5 mouse cellular contexts compared by ENCODE assay signal in the genomic region with DNA sequence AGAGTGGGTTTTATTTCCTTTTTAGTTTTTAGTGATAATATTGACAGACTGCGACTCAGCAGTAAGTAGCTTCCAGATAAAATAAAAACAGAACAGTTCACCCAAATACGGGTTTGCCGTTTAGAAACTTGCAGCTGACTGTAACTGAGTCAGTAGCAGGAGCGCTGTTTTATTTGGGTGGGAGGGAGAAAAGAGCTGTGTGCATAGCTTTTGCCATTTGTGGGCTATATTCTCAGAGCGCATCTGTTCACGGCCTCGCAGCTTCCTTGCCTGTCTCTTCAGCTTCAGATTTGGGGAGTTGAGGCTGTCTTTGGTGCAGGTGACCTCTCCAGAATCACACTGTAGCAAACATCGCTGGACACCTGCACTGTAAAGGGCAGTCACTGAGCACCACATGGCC.
"Had no signal": no experiment of that assay in that cellular context is flagged by ENCODE, and none has a peak within 500 bp of the region (broad histone marks: within the 10 kb centered on the region; RNA-seq: fewer than 3 reads in every experiment).

No protein-coding gene starts in this region.

- H3K27me3 ChIP-seq: kidney, embryonic 15.5 days; limb, embryonic 13.5 days; midbrain, embryonic 13.5 days had no signal

- H3K27ac ChIP-seq: kidney, embryonic 15.5 days; limb, embryonic 13.5 days; liver, embryonic 14.5 days; midbrain, embryonic 13.5 days had no signal

- H3K9ac ChIP-seq: kidney, embryonic 15.5 days; limb, embryonic 13.5 days; liver, embryonic 14.5 days; midbrain, embryonic 13.5 days had no signal

- H3K9me3 ChIP-seq: kidney, embryonic 15.5 days; limb, embryonic 13.5 days; midbrain, embryonic 13.5 days had no signal

- H3K4me3 ChIP-seq: kidney, embryonic 15.5 days; limb, embryonic 13.5 days; midbrain, embryonic 13.5 days; myocyte had no signal

- H3K4me2 ChIP-seq: kidney, embryonic 15.5 days; limb, embryonic 13.5 days; midbrain, embryonic 13.5 days had no signal
